Mouse (Mus musculus) R1 (cell line): Measurements from ENCODE around the gene Hspbp1.

Experiments
- DNase-seq: peaks from one replicate; pipeline ENCODE4 v3.0.0-alpha.2; 2018; ENCODE audit warnings: low read depth, low spot score

Hspbp1 gene

GRCm38 (mm10) chr7:4684632-4685417 is at the start of gene Hspbp1:
Hspbp1 (minus strand) TSS chr7:4685068.
- DNase-seq = peak; percentile 100

GRCm38 (mm10) chr7:4732968-4733392 is 48.1 kb upstream of the Hspbp1 start:
- no peak for DNase-seq

GRCm38 (mm10) chr7:4731090-4731489 is 46.2 kb upstream of the Hspbp1 start:
- no peak for DNase-seq

- no peak for DNase-seq
Observed at GRCm38 (mm10) chr7:4725169-4725568, 40.3 kb upstream of the Hspbp1 start, which contains the start of gene Tmem150b. Tmem150b (minus strand) TSS chr7:4725249.

GRCm38 (mm10) chr7:4724359-4724758 is 39.5 kb upstream of the Hspbp1 start:
- DNase-seq = no peak

- no peak for DNase-seq
Observed at GRCm38 (mm10) chr7:4723508-4723907, 38.6 kb upstream of the Hspbp1 start.

- DNase-seq = no peak
Observed at GRCm38 (mm10) chr7:4719276-4719675, 34.4 kb upstream of the Hspbp1 start.

GRCm38 (mm10) chr7:4716955-4717354 is 32.1 kb upstream of the Hspbp1 start:
- DNase-seq = peak; percentile 30

GRCm38 (mm10) chr7:4712594-4712993 is 27.7 kb upstream of the Hspbp1 start:
- no peak for DNase-seq

- DNase-seq = peak; percentile 88
Observed at GRCm38 (mm10) chr7:4705098-4705497, 20.2 kb upstream of the Hspbp1 start.

- peak; percentile 71 for DNase-seq
Observed at GRCm38 (mm10) chr7:4703195-4703594, 18.3 kb upstream of the Hspbp1 start.

- DNase-seq = peak; percentile 94
Observed at GRCm38 (mm10) chr7:4702334-4702733, 17.5 kb upstream of the Hspbp1 start.

GRCm38 (mm10) chr7:4693004-4693403 is 8.1 kb upstream of the Hspbp1 start:
- peak; percentile 89 for DNase-seq

GRCm38 (mm10) chr7:4690951-4691653 is 6.2 kb upstream of the Hspbp1 start:
- no peak for DNase-seq

- DNase-seq = peak; percentile 92
Observed at GRCm38 (mm10) chr7:4690387-4690786, 5.5 kb upstream of the Hspbp1 start, which contains the start of gene Brsk1. Brsk1 (plus strand) TSS chr7:4690604.

GRCm38 (mm10) chr7:4684203-4684602 is 665 bp downstream of the Hspbp1 start:
- DNase-seq = no peak

GRCm38 (mm10) chr7:4683307-4683706 is 1.6 kb downstream of the Hspbp1 start:
- DNase-seq = no peak

- DNase-seq = no peak
Observed at GRCm38 (mm10) chr7:4675200-4675599, 9.7 kb downstream of the Hspbp1 start.

GRCm38 (mm10) chr7:4674114-4674731 is 10.6 kb downstream of the Hspbp1 start:
- DNase-seq = no peak

- no peak for DNase-seq
Observed at GRCm38 (mm10) chr7:4671956-4672355, 12.9 kb downstream of the Hspbp1 start.

- DNase-seq = no peak
Observed at GRCm38 (mm10) chr7:4670655-4671255, 14.1 kb downstream of the Hspbp1 start.

- no peak for DNase-seq
Observed at GRCm38 (mm10) chr7:4669156-4669555, 15.7 kb downstream of the Hspbp1 start.
